Mouse (Mus musculus) thymus, postnatal 10 days (tissue): ENCODE measurements at regions not wholly inside any gene's neighbourhood (a gene's known extent, or its start where the extent isn't known, plus 50 kb on each side); places are given as distances from the start of the nearest gene placed in this dataset.
"Not testable (repeated sequence)": the region's sequence is repeated elsewhere in the genome, so short reads cannot be mapped to it uniquely, and the experiment has no call there.

ENCODE experiments used
- DNase-seq, 2 experiments: peaks; one replicate each; pipeline ENCODE4 v3.0.0; 2021; ENCODE audit warnings: low spot score in 2 of 2

- no peak for DNase-seq
Measured at GRCm38 (mm10) chr8:15670722-15671121, 624.8 kb upstream of the BB014433 start.

GRCm38 (mm10) chr8:15670298-15670697 is 624.4 kb upstream of the BB014433 start:
- no peak for DNase-seq

- no peak for DNase-seq
Measured at GRCm38 (mm10) chr8:15669515-15669914, 623.6 kb upstream of the BB014433 start.

GRCm38 (mm10) chr8:15660602-15661001 is 614.7 kb upstream of the BB014433 start:
- DNase-seq = no peak

GRCm38 (mm10) chr8:15634769-15635366 is 589.0 kb upstream of the BB014433 start:
- DNase-seq = no peak

GRCm38 (mm10) chr8:15628584-15628983 is 582.7 kb upstream of the BB014433 start:
- no peak for DNase-seq

GRCm38 (mm10) chr8:15623602-15624392 is 577.9 kb upstream of the BB014433 start:
- not testable (repeated sequence) for DNase-seq

- no peak for DNase-seq
Measured at GRCm38 (mm10) chr8:15610217-15610616, 564.3 kb upstream of the BB014433 start.

GRCm38 (mm10) chr8:15607598-15608215 is 561.8 kb upstream of the BB014433 start:
- no peak for DNase-seq

- DNase-seq = no peak
Measured at GRCm38 (mm10) chr8:15601531-15601930, 555.7 kb upstream of the BB014433 start.

- no peak for DNase-seq
Measured at GRCm38 (mm10) chr8:15593106-15593505, 547.2 kb upstream of the BB014433 start.

GRCm38 (mm10) chr8:15583782-15584181 is 537.9 kb upstream of the BB014433 start:
- no peak for DNase-seq

GRCm38 (mm10) chr8:15570091-15570490 is 524.2 kb upstream of the BB014433 start:
- DNase-seq = no peak

- no peak for DNase-seq
Measured at GRCm38 (mm10) chr8:15567742-15568141, 521.9 kb upstream of the BB014433 start.

GRCm38 (mm10) chr8:15562310-15563296 is 516.7 kb upstream of the BB014433 start:
- no peak for DNase-seq

- no peak for DNase-seq
Measured at GRCm38 (mm10) chr8:15532027-15532426, 486.1 kb upstream of the BB014433 start.

GRCm38 (mm10) chr8:15525461-15525860 is 479.6 kb upstream of the BB014433 start:
- DNase-seq = no peak

GRCm38 (mm10) chr8:15519896-15520295 is 474.0 kb upstream of the BB014433 start:
- DNase-seq = peak in 1 of 2 experiments; percentile 18

GRCm38 (mm10) chr8:15500973-15501372 is 455.1 kb upstream of the BB014433 start:
- no peak for DNase-seq

- DNase-seq = no peak
Measured at GRCm38 (mm10) chr8:15497566-15497965, 451.7 kb upstream of the BB014433 start.

- DNase-seq = no peak
Measured at GRCm38 (mm10) chr8:15496248-15496647, 450.4 kb upstream of the BB014433 start.

GRCm38 (mm10) chr8:15490774-15491173 is 444.9 kb upstream of the BB014433 start:
- DNase-seq = no peak
